Mouse (Mus musculus): ENCODE measurements around the gene Ctdnep1. TPM values are rescaled to one million over a fixed set of nuclear protein-coding genes. Genes with fewer than 3 reads are reported as not detected.
A peak's percentile ranks its signal among the peaks of the same experiment; 100 is the strongest.

Ctdnep1 gene
- polyA plus RNA-seq, 1 experiment: 171 TPM

- TF ChIP-seq POLR2A (IDR thresholded peaks at IDR 0.05; ENCODE audit: low read depth, low read length) (no peak), CTCF (IDR thresholded peaks at IDR 0.05; ENCODE audit: borderline replicate concordance, insufficient read depth, low read length) (no peak)
- Histone ChIP-seq H3K4me3 (ENCODE audit: insufficient read depth, low read length) (no peak within 1 kb of the TSS), H3K4me1 (ENCODE audit: control insufficient read depth, insufficient read depth, low read length) (no peaks in the 10 kb centered on the region), H3K27ac (ENCODE audit: insufficient read depth, low read length) (no peak within 1 kb of the TSS)
Observed at GRCm38 (mm10) chr11:69964650-69965270, 16.2 kb upstream of the Ctdnep1 start, which contains the start of gene Cldn7. TSS of gene Cldn7 (plus strand) at chr11:69964779.

GRCm38 (mm10) chr11:69965271-69966005 is 15.5 kb upstream of the Ctdnep1 start:
- Histone ChIP-seq H3K4me3 (ENCODE audit: insufficient read depth, low read length) (no peak overlapping the region), H3K27ac (ENCODE audit: insufficient read depth, low read length) (no peak overlapping the region), H3K4me1 (ENCODE audit: control insufficient read depth, insufficient read depth, low read length) (no peaks in the 10 kb centered on the region)
- TF ChIP-seq POLR2A (IDR thresholded peaks at IDR 0.05; ENCODE audit: low read depth, low read length): no peak
- TF ChIP-seq CTCF (IDR thresholded peaks at IDR 0.05; ENCODE audit: borderline replicate concordance, insufficient read depth, low read length): no peak

DNA sequence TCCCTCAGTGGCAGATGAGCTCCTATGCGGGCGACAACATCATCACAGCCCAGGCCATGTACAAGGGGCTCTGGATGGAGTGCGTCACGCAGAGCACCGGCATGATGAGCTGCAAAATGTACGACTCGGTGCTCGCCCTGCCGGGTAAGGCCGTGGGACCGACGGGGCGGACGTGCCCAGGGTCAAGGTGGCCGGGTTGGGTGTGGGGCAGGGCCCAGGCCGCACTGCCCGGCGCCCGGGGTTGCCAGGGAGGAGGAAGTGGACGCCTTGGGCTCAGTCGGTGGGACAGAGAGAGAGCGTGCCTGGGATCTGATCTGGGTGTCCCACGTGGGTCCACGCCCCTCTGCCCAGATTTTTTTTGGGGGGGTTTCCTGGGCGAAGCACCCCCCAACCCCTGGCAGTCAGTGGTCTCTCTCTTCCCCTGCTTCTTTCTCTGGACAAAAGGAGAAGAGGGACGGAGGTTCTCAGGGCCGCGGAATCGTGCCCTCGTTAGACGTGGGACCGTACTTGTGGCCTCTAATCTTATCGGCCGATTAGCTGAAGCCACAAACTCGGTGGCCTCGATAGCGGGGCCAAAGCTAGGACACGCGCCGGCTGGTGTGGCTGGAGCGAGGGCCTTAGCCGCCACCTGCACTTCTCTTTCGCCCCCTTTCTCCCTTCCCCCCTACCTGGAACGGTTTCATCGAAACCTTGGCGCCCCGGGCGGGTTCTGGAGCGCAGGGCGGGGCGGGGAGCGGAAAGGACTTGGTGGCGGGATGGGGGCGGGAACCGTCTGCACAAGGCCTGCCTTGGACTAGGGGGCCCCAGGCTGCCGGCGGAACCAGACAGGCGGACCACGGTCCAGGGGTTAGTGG is 14.7 kb upstream of the Ctdnep1 start:
- Histone ChIP-seq H3K4me1 (ENCODE audit: control insufficient read depth, insufficient read depth, low read length) (no peaks in the 10 kb centered on the region), H3K4me3 (ENCODE audit: insufficient read depth, low read length) (peak overlapping the region; percentile 15; the same call in 1 of the 2 replicates), H3K27ac (ENCODE audit: insufficient read depth, low read length) (no peak overlapping the region)
- TF ChIP-seq POLR2A (IDR thresholded peaks at IDR 0.05; ENCODE audit: low read depth, low read length) (no peak), CTCF (IDR thresholded peaks at IDR 0.05; ENCODE audit: borderline replicate concordance, insufficient read depth, low read length) (no peak)

- Histone ChIP-seq H3K27ac (ENCODE audit: insufficient read depth, low read length) (no peak overlapping the region), H3K4me1 (ENCODE audit: control insufficient read depth, insufficient read depth, low read length) (no peaks in the 10 kb centered on the region), H3K4me3 (ENCODE audit: insufficient read depth, low read length) (no peak overlapping the region)
- TF ChIP-seq POLR2A (IDR thresholded peaks at IDR 0.05; ENCODE audit: low read depth, low read length) (0 out of 2 replicates have a peak, but pooled peaks have one; percentile 9), CTCF (IDR thresholded peaks at IDR 0.05; ENCODE audit: borderline replicate concordance, insufficient read depth, low read length) (no peak)
Observed at GRCm38 (mm10) chr11:69966860-69967517, 14.0 kb upstream of the Ctdnep1 start.

DNA sequence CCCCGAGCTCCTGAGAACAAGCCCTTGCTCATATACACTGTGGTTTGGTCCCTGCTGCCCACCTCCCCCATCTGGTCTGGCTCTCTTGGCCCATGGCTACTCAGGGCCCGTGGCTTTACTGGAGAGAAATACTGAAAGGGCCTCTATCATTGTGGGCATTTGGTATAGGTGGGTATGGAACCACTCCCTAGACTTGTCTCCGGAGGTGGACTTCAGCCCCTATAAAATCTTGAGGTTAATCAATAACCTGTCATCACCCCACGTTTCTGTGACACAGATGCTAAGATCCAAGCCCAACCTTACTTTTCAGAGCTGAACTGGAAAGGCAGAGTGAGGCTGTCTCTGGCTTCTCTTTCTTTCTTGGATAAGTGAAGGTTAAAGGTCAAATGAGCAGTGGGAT is 12.2 kb upstream of the Ctdnep1 start:
- Histone ChIP-seq H3K4me3 (ENCODE audit: insufficient read depth, low read length) (no peak overlapping the region), H3K27ac (ENCODE audit: insufficient read depth, low read length) (no peak overlapping the region), H3K4me1 (ENCODE audit: control insufficient read depth, insufficient read depth, low read length) (no peaks in the 10 kb centered on the region)
- TF ChIP-seq POLR2A (IDR thresholded peaks at IDR 0.05; ENCODE audit: low read depth, low read length) (no peak), CTCF (IDR thresholded peaks at IDR 0.05; ENCODE audit: borderline replicate concordance, insufficient read depth, low read length) (no peak)

DNA sequence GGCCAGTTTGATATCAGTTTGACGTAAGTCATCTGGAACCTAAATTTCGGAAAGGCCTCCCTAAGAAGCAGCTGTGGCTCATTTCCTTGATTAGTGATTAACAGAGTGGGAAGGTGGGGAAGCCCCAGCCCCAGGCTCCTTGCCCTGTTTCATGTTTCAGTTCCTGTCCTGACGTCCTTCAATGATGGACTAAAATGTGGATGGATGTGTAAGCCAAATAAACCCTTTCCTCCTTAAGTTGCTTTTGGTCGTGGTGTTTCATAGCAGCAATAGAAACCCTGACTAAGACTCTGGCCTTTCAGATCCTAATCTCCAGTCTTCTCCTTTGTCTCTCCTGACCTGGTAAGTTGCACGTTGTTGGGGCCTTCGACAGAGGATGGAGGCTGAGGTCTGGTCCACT is 10.7 kb upstream of the Ctdnep1 start:
- H3K4me1 ChIP-seq (ENCODE audit: control insufficient read depth, insufficient read depth, low read length): no peaks in the 10 kb centered on the region
- no peak overlapping the region for H3K27ac ChIP-seq (ENCODE audit: insufficient read depth, low read length)
- TF ChIP-seq POLR2A (IDR thresholded peaks at IDR 0.05; ENCODE audit: low read depth, low read length): no peak
- TF ChIP-seq CTCF (IDR thresholded peaks at IDR 0.05; ENCODE audit: borderline replicate concordance, insufficient read depth, low read length): no peak
- H3K4me3 ChIP-seq (ENCODE audit: insufficient read depth, low read length): no peak overlapping the region

DNA sequence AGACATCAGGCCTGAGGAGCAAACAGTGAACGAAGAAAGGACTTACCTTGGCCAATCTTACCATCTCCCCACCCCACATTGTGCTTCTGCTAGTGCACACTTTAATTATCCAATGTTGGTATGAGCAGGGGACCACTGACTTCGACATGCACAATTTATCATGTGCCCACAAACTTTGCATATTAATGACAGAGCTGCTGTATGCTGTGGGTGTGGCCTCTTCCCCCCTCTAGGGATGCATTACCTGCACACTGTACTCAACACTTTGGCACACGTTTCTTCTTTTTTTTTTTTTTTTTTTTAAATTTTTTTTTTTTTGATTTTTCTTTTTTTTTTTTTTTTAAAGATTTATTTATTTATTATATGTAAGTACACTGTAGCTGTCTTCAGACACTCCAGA is 10.2 kb upstream of the Ctdnep1 start:
- no peak overlapping the region for H3K27ac ChIP-seq (ENCODE audit: insufficient read depth, low read length)
- no peak for TF ChIP-seq CTCF (IDR thresholded peaks at IDR 0.05; ENCODE audit: borderline replicate concordance, insufficient read depth, low read length)
- TF ChIP-seq POLR2A (IDR thresholded peaks at IDR 0.05; ENCODE audit: low read depth, low read length): no peak

DNA sequence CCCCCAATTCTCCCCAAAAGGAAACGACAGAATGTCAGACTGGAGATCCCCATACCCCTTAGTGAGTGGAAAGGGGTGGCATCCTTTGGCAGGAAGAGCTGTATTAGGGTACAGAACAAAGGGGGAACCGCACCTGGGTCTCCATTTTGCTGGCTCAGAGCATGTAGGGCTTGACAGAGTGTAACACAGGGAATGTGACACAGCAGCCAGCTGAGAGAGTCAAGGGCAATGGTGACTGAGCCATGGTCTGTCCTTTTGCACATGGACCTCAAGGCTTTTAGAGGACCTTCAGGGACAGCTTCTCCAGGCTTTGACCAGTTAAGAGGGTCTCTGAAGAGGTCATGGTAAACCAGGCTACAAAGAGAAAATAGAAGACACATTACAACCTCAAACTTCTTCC is 6.0 kb upstream of the Ctdnep1 start:
- no peak for TF ChIP-seq CTCF (IDR thresholded peaks at IDR 0.05; ENCODE audit: borderline replicate concordance, insufficient read depth, low read length)
- TF ChIP-seq POLR2A (IDR thresholded peaks at IDR 0.05; ENCODE audit: low read depth, low read length): no peak
- no peaks in the 10 kb centered on the region for H3K4me1 ChIP-seq (ENCODE audit: control insufficient read depth, insufficient read depth, low read length)
- H3K4me3 ChIP-seq (ENCODE audit: insufficient read depth, low read length): no peak overlapping the region
- no peak overlapping the region for H3K27ac ChIP-seq (ENCODE audit: insufficient read depth, low read length)

More for the DNA sequence above, 10.2 kb upstream of the Ctdnep1 start:
- Histone ChIP-seq H3K4me3 (ENCODE audit: insufficient read depth, low read length) (no peak overlapping the region), H3K4me1 (ENCODE audit: control insufficient read depth, insufficient read depth, low read length) (no peaks in the 10 kb centered on the region)

- Histone ChIP-seq H3K4me1 (ENCODE audit: control insufficient read depth, insufficient read depth, low read length) (no peaks in the 10 kb centered on the region), H3K27ac (ENCODE audit: insufficient read depth, low read length) (no peak overlapping the region), H3K4me3 (ENCODE audit: insufficient read depth, low read length) (no peak overlapping the region)
- TF ChIP-seq CTCF (IDR thresholded peaks at IDR 0.05; ENCODE audit: borderline replicate concordance, insufficient read depth, low read length) (no peak), POLR2A (IDR thresholded peaks at IDR 0.05; ENCODE audit: low read depth, low read length) (no peak)
Observed at GRCm38 (mm10) chr11:69976271-69976670, 4.7 kb upstream of the Ctdnep1 start.
